Mouse (Mus musculus) brain, embryonic 14.5 days (tissue): Measurements from ENCODE around the gene Ywhab.

Experiments used
- CTCF ChIP-seq: fragments of 200-500 bp; IDR thresholded peaks from 2 replicates; pipeline ENCODE4 v1.5.1; 2012; ENCODE audit warnings: inconsistent platforms, mild to moderate bottlenecking, moderate library complexity, borderline replicate concordance; ENCODE audit not compliant: insufficient read depth, insufficient read length; ENCODE audit errors: extremely low read depth
- POLR2A ChIP-seq: fragments of 200-500 bp; IDR thresholded peaks from 2 replicates; pipeline ENCODE4 v1.6.1; 2012; ENCODE audit warnings: mild to moderate bottlenecking, inconsistent platforms, borderline replicate concordance; ENCODE audit not compliant: poor library complexity, insufficient read depth, insufficient read length, severe bottlenecking; ENCODE audit errors: extremely low read depth

DNA sequence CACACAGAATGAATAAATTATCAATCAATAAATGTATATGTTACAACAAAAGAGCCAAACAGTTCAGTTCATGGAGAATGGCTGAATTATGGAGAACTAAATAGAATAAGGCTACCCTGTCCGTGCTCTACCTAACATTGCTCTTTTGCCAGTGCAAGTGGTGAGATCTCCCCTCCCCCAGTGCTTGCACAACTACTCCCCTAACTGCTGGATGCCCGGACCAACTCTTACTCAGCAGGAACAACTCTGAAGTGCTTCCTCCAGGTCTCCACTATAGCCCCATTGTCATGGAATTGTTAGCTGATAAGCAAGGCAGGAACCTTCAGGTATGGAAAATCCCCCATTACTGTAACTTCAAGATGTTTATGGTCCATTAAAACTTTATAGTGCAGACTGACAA, 27.3 kb downstream of the Ywhab start:
- no peak for TF ChIP-seq CTCF
- no peak for TF ChIP-seq POLR2A
